Mouse (Mus musculus) heart, postnatal 0 days (tissue): ENCODE results near the gene Adgrg1.

Experiments
- CTCF ChIP-seq: IDR thresholded peaks from 2 replicates; pipeline ENCODE4 v1.5.1; 2016; ENCODE audit warnings: antibody characterized with exemption, control low read depth, low read depth
- EP300 ChIP-seq: IDR thresholded peaks from 2 replicates; pipeline ENCODE4 v1.6.1; 2016; ENCODE audit warnings: antibody characterized with exemption, low read depth

DNA sequence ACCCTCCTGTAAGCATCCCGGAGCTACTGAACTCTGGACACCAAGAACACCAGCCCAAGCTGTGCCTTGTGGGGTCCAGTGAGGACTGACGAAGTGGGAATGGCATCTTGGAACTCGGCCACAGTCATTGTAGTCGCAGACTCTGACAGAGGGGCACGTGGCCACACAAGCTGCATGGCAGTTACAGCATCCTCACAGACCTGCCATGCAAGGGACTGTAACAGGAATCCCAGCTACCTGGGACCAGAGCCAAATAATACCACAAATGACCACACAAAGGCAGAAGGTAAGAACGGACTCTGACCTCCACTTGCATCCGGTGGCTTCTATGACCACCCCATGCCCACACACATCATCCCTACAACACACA, 20.2 kb upstream of the Adgrg1 start:
- no peak for TF ChIP-seq CTCF
- TF ChIP-seq EP300, result no peak
